Mouse (Mus musculus) limb, embryonic 10.5 days (tissue): ENCODE results near the gene Gm17359. TPM values are rescaled to one million over a fixed set of nuclear protein-coding genes. Genes with fewer than 3 reads are reported as not detected.
A peak's percentile ranks its signal among the peaks of the same experiment; 100 is the strongest.

Experiments
- DNase-seq: peaks from one replicate; pipeline ENCODE4 v3.0.0-alpha.2; 2017; ENCODE audit warnings: low spot score
- H3K27ac ChIP-seq: fragments of 300-500 bp; sonication (generic); 2 replicates; pipeline ENCODE4 v1.5.1; 2016; ENCODE audit warnings: mild to moderate bottlenecking
- H3K27me3 ChIP-seq: fragments of 300-500 bp; sonication (generic); 2 replicates; pipeline ENCODE4 v1.6.1; 2016; ENCODE audit warnings: low read depth, mild to moderate bottlenecking; ENCODE audit not compliant: poor library complexity, severe bottlenecking
- H3K36me3 ChIP-seq: fragments of 300-500 bp; sonication (generic); 2 replicates; pipeline ENCODE4 v1.6.1; 2016; ENCODE audit warnings: mild to moderate bottlenecking, moderate library complexity
- H3K4me1 ChIP-seq: fragments of 300-500 bp; sonication (generic); 2 replicates; pipeline ENCODE4 v1.6.1; 2016
- H3K4me3 ChIP-seq: fragments of 300-500 bp; sonication (generic); 2 replicates; pipeline ENCODE4 v1.5.1; 2016; ENCODE audit warnings: mild to moderate bottlenecking, moderate library complexity
- H3K9me3 ChIP-seq: fragments of 300-500 bp; sonication (generic); replicated peaks from 2 replicates; pipeline ENCODE4 v1.6.1; 2016; ENCODE audit warnings: mild to moderate bottlenecking
- WGBS: fragments of 180-500 bp; shearing (Covaris S2); methylation state at CpG from one replicate; pipeline ENCODE4 v1.1.7; 2016; 5-methylcytosine and 5-hydroxymethylcytosine counted together
- polyA plus RNA-seq: library from polyadenylated mRNA; unstranded; fragments of >200 nt; fragmentation: Nextera tagmentation; extraction: Ambion mirVana; gene quantifications from 2 replicates; pipeline ENCODE4 v1.2.1, GENCODE M21; 2016

Gm17359 gene
- not detected in 2 replicates for polyA plus RNA-seq

DNA sequence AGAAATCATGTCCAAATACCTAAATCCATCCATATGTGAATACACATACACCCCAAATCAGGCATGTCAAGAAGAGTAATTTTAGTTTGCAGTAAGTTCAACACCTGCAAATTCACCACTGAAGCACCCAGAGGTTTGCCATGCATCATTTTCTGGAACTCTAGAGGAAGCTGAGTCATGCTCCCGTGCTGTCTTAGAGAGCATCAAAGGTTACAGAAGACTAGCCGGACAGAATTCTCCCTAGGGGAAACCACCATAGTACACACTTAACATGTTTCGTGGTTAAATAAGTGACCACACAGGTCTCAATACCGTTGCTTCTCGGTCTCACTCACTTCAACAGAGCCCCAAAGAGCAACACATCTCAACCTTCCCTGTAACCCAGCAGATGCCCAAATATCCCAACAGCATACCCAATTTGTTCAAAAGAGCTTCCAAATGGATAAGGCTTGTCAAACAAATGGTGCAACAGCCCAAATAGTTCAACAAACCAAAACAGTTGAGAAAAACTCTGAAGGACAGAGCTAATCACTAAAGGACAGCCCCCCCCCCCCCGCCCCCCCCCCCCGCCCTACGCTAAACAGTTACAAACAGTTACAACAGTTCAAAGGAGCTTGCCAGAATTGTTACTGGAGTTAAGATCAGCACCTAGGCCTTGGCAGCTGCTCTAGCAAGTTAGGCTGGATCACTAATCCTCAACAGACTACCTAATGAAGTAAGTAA, at the start of gene Gm17359:
TSS of gene Gm17359 (plus strand) at position 618 of the 723 bp plus-strand sequence.
- H3K4me1 ChIP-seq: peaks cover 3% of the 10 kb centered on the region; the same call in 1 of the 2 replicates
- DNase-seq: no peak
- H3K36me3 ChIP-seq: no peaks in the 10 kb centered on the region
- H3K4me3 ChIP-seq: no peak within 1 kb of the TSS
- 58% methylated on average over 8 of the region's 8 CpGs for WGBS
- no peak within 1 kb of the TSS for H3K27ac ChIP-seq
- no peaks in the 10 kb centered on the region for H3K27me3 ChIP-seq
- H3K9me3 ChIP-seq: no peaks in the 10 kb centered on the region

DNA sequence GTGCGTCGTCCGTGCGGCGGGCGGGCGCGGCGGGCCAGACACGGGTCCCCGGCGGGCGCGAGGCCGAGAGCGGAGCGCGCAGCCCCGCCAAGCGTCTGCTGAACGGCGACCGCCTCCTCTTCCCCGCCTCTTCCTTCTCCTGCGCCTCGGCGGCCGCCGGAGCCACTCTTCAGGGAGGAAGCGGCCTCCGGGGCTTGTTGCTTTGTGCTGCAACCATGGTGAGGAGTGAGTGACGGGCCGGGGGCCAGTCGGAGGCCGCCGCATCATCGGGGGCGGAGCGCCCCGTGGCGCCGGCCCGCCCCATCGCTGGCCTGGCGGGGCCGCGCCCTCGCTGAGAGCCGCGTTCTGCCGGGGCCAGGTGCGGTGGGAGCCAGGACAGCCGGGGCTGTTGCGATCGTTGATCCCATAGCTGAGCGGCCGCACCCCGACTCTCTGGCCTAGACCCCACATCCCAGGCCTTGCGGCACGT, 49.3 kb upstream of the Gm17359 start:
- Histone ChIP-seq H3K27me3 (peaks cover 15% of the 10 kb centered on the region), H3K4me1 (peaks cover 40% of the 10 kb centered on the region), H3K27ac (peak overlapping the region; percentile 96), H3K36me3 (no peaks in the 10 kb centered on the region), H3K4me3 (peak overlapping the region; percentile 93), H3K9me3 (no peaks in the 10 kb centered on the region)
- WGBS: under 1% methylated on average over 56 of the region's 60 CpGs
- peak; percentile 92 for DNase-seq

DNA sequence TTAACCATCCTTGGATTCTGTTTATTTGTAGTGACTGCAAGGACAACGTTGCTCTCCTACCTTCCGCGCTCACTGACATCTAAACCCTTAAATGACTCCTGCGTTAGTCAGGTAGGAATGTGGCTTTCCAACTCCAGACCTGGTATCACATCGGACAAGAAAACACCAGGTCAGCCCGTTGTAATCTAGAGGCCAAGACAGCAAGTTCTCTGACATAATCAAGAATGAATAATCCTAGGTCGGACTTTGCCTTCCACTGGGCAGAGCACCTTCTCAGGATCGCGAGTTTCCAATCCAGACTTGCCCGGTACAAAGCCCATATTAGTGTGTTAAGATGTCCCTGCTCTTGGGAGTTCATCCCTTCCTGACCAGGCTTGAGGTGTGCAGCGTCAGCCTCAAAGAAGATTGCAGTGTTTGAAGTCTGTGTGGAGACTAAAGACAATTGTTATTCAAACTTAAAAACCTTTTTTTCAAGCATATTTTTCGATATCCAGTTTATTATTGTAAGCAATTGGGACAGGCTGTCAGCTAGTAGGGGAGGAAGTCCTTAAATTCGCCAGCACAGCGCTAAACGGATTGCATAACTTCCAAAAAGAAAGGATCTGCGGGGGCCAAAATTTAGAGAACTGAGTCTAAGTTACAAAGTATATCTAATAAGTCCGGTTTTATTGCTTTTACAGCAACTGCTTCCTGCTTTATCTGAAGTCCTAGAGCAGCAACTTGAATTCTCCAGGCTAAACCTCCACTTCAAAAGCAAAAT, 48.6 kb upstream of the Gm17359 start:
- DNase-seq: peak; percentile 52
- peak overlapping the region; percentile 96 for H3K27ac ChIP-seq
- H3K9me3 ChIP-seq: no peaks in the 10 kb centered on the region
- 17% methylated on average over 17 of the region's 17 CpGs for WGBS
- H3K36me3 ChIP-seq: no peaks in the 10 kb centered on the region
- H3K4me1 ChIP-seq: peaks cover 38% of the 10 kb centered on the region
- H3K27me3 ChIP-seq: peaks cover 15% of the 10 kb centered on the region
- H3K4me3 ChIP-seq: peak overlapping the region; percentile 93

DNA sequence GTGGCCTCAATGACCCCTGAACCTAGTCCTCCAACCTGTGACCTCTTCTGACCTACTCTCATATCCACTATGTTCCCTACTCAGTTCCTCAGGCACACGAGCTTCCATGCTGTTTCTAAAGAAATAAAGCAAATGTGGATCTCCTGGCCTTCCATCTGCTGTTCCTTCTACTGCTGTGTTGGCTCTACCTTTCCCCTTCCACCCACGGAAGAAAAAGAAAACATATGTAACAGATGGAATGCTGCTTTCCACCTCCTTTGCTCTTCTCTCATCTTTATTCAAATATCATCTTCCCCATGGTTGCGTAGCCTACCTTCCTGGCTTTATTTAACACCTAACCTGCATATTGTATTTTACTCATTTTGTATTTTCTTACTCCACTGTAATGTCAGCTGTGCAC, 47.4 kb upstream of the Gm17359 start:
- WGBS: 78% methylated on average over 3 of the region's 3 CpGs
- Histone ChIP-seq H3K9me3 (no peaks in the 10 kb centered on the region), H3K4me3 (no peak overlapping the region), H3K4me1 (peaks cover 31% of the 10 kb centered on the region), H3K36me3 (no peaks in the 10 kb centered on the region), H3K27me3 (peaks cover 15% of the 10 kb centered on the region), H3K27ac (no peak overlapping the region)
- DNase-seq: no peak

DNA sequence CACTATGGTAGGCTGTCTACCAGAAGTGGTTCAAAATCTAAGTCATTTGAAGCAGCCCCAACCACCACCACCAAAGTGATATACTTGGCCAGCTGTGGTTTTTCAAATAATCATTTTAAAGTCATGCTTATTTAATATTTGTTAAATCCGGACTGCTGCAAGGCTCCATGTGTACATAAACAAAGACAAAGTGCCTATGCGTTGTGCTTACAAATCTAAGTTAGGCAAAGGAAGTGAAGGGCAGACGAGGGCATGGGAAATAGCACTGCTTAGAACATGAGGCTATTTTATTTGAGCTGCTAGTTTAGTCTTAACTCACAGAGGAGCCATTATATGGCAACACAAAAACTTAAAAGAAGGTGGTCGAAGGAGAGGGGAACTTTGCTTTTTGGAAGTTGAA, 43.4 kb upstream of the Gm17359 start:
- H3K4me1 ChIP-seq: peaks cover under 1% of the 10 kb centered on the region; the same call in 1 of the 2 replicates
- DNase-seq: no peak
- H3K9me3 ChIP-seq: no peaks in the 10 kb centered on the region
- no peak overlapping the region for H3K4me3 ChIP-seq
- peaks cover 12% of the 10 kb centered on the region for H3K27me3 ChIP-seq
- no peak overlapping the region for H3K27ac ChIP-seq
- WGBS: 82% methylated on average over 4 of the region's 4 CpGs
- H3K36me3 ChIP-seq: no peaks in the 10 kb centered on the region

DNA sequence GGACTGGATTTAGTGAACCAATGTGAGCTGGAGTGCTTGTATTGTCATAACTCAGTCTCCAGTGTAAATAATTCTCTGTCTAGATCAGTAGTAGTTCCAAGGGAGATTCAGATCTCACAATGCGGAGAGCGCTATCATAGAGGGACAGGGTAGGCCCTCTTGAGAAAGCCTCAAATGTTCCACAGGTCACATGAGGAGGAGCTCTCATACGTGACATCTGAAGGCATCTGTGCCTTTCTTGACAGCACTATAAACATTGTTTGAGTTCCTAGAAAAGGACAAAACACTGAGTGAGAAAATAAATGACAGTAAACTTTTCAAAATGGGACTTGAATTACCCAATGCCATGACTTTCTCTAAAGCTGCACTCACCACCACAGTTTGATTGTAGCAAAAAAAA, 41.8 kb upstream of the Gm17359 start:
- WGBS: 90% methylated on average over 3 of the region's 3 CpGs
- Histone ChIP-seq H3K27me3 (no peaks in the 10 kb centered on the region), H3K36me3 (no peaks in the 10 kb centered on the region), H3K9me3 (no peaks in the 10 kb centered on the region), H3K27ac (no peak overlapping the region), H3K4me1 (no peaks in the 10 kb centered on the region), H3K4me3 (no peak overlapping the region)
- no peak for DNase-seq

DNA sequence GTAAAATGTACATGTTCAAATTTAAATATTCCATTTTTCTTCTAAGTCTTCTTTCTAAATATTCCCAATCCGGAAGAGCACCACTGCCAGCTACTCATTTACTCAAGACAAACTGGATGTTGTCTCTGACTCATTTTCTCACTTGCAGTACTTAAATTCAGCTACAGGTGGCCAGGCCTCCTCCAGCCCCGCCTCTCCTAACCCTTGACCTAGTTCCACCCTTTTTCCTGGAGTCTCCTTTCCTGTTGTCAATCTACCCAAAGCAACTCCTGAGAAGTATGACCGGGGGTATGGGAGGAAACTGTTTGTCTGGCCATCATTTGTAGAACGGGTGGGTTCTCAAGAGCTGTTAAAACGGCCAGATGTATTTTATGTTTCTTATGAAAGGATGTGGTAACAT, 40.4 kb upstream of the Gm17359 start:
- 67% methylated on average over 5 of the region's 5 CpGs for WGBS
- no peak for DNase-seq
- H3K4me1 ChIP-seq: no peaks in the 10 kb centered on the region
- H3K9me3 ChIP-seq: no peaks in the 10 kb centered on the region
- H3K27me3 ChIP-seq: no peaks in the 10 kb centered on the region
- no peak overlapping the region for H3K27ac ChIP-seq
- H3K4me3 ChIP-seq: no peak overlapping the region
- no peaks in the 10 kb centered on the region for H3K36me3 ChIP-seq

DNA sequence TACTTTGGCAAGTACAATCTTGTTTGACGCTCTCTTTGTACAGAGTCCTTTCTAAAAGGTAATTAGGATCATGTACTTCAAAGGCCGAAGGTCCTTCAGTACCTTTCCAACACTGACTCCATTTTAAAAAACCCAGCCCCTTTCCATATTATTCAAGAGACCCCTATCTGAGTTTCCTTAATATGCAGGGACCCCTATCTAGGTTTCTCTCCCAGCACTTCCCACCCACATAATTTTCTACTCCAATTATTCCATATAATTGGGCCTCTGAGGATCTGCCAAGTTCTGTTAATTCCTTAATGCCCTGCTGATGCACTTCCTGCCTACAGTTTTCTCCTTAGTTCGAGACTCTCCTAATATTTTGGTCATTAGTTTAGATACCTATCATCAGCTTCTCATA, 39.9 kb upstream of the Gm17359 start:
- Histone ChIP-seq H3K9me3 (no peaks in the 10 kb centered on the region), H3K4me3 (no peak overlapping the region), H3K36me3 (no peaks in the 10 kb centered on the region), H3K4me1 (no peaks in the 10 kb centered on the region), H3K27ac (no peak overlapping the region), H3K27me3 (no peaks in the 10 kb centered on the region)
- DNase-seq: no peak
- WGBS: 86% methylated on average over 3 of the region's 3 CpGs

DNA sequence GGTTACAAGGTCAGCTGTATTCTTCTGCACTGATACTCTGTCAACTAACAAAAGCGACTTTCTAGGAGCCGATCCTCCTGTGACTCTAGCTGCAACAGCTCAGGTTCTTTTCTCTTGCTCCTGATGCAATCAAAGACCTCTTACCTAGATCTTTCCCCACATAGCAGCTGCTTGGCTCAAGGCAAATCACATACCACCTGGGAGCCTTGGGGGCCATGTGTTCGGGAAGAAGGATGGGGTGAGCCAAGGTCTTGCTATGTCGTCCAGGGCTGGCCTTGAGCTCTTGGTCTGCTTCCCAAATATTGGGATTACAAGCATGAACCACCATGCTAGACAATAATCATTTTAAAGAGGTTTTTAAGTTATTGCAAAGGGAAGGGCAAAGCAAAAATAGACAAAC, 39.2 kb upstream of the Gm17359 start:
- Histone ChIP-seq H3K4me3 (no peak overlapping the region), H3K9me3 (no peaks in the 10 kb centered on the region), H3K27me3 (no peaks in the 10 kb centered on the region), H3K36me3 (no peaks in the 10 kb centered on the region), H3K27ac (no peak overlapping the region), H3K4me1 (no peaks in the 10 kb centered on the region)
- no peak for DNase-seq
- 95% methylated on average over 4 of the region's 4 CpGs for WGBS

DNA sequence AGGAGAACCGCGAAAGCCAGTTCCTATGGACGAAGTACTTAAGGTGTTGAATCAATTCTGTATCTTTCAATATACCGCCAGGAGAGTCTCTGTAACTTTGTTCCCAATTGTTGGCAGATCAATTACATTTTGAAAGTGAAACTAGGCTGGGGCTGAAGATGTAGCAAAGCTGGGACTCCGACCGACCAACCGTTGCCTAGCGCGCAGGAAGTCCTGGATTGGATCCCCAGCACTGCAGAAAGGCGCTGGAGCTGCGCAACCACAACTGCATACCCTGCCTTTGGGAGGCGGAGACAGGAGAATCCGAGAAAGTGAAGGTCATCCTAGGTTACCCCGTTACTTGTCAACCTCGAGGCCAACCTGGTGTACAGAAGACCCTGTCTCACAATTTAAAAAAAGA, 37.1 kb upstream of the Gm17359 start:
- 87% methylated on average over 15 of the region's 15 CpGs for WGBS
- no peaks in the 10 kb centered on the region for H3K27me3 ChIP-seq
- no peak for DNase-seq
- no peaks in the 10 kb centered on the region for H3K36me3 ChIP-seq
- no peak overlapping the region for H3K4me3 ChIP-seq
- H3K9me3 ChIP-seq: no peaks in the 10 kb centered on the region
- H3K27ac ChIP-seq: no peak overlapping the region
- H3K4me1 ChIP-seq: no peaks in the 10 kb centered on the region

DNA sequence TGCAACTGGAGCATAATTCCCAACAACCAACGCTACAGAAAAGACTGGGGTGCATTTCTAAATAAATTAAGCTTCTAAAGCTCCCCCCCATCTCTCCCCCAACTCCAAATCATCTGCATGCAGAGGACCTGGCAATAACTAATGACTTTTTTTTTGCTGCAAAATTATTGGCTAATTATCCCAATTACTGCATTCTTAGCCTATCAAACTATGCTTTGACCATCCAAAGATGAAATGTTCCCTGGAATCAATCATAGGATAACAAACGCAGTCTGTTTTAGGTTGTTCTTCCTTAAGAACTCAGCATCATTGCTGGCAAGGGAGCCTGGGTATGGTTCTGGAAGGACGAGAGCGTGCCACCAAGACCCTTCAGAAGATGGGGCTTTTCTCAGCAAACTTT, 27.9 kb upstream of the Gm17359 start:
- Histone ChIP-seq H3K36me3 (no peaks in the 10 kb centered on the region), H3K27ac (no peak overlapping the region), H3K9me3 (no peaks in the 10 kb centered on the region), H3K4me3 (no peak overlapping the region), H3K4me1 (peaks cover 4% of the 10 kb centered on the region; the same call in 1 of the 2 replicates), H3K27me3 (no peaks in the 10 kb centered on the region)
- 89% methylated on average over 4 of the region's 4 CpGs for WGBS
- DNase-seq: no peak

DNA sequence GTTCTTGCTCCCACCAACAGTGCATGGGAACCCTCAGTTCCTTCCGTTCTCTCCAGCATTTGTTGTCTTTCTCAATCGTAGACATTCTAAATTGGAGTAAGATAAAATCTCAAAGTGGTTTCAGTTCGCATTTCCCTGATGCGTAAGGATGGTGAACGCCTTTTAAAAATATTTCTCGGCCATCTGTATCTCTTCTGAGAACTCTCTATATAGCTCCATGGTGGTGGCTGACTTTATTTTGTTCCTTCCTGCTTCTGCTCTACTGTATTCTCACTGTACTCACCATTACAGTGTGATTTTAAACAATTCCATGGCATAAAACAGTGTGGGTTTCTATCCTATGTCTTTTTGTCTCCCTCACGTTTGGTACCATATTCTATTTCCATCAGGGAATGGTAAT, 26.3 kb upstream of the Gm17359 start:
- H3K27me3 ChIP-seq: no peaks in the 10 kb centered on the region
- no peak overlapping the region for H3K4me3 ChIP-seq
- H3K9me3 ChIP-seq: no peaks in the 10 kb centered on the region
- peaks cover 4% of the 10 kb centered on the region; the same call in 1 of the 2 replicates for H3K4me1 ChIP-seq
- H3K36me3 ChIP-seq: no peaks in the 10 kb centered on the region
- H3K27ac ChIP-seq: no peak overlapping the region
- WGBS: 87% methylated on average over 7 of the region's 7 CpGs
- DNase-seq: no peak

DNA sequence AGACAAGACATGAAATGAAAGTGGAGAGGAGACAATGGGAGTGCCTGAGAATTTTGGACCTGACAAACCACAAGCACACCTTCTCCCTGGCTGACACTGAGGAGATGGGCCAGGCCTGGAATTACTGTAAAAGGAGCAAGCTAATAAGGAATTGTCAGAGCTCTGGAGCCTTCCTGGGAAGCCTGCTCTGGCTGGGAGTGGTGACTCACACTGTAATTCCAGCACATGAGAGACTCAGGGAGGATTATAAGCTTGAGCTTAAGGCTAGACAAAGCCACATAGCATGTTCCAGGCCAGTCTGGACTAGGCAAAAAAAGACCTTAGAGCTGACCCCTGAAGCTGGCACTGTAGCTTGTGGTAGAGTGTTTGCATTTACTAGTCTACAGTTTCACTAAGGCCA, 24.6 kb upstream of the Gm17359 start:
- H3K27ac ChIP-seq: no peak overlapping the region
- no peaks in the 10 kb centered on the region for H3K27me3 ChIP-seq
- no peaks in the 10 kb centered on the region for H3K9me3 ChIP-seq
- no peaks in the 10 kb centered on the region for H3K36me3 ChIP-seq
- DNase-seq: no peak
- peaks cover 4% of the 10 kb centered on the region; the same call in 1 of the 2 replicates for H3K4me1 ChIP-seq
- no peak overlapping the region for H3K4me3 ChIP-seq
